Comparison of ENCODE assay signal across 8 mouse cellular contexts in genomic region chr10:80589127-80589878, GRCm38 (mm10). TPM values are rescaled to one million over a fixed set of nuclear protein-coding genes. Genes with fewer than 3 reads are reported as not detected.
DNase-seq lines count a peak whose midpoint lies in the region; ATAC-seq and TF ChIP-seq lines count a peak whose summit lies in the region.

No protein-coding gene starts in this region.

- TF ChIP-seq POLR2A in embryonic fibroblast, embryonic 13.5 days (IDR thresholded peaks at IDR 0.05; ENCODE audit: low read depth, low read length) = 0 out of 2 replicates have a peak, but pooled peaks have one; percentile 25

- H3K4me3 ChIP-seq in kidney, embryonic 14.5 days (ENCODE audit: low read length) = peak overlapping the region; percentile 97
- H3K4me3 ChIP-seq in E14TG2a.4 (replicated peaks; ENCODE audit: low read length) = peak overlapping the region; percentile 93
- H3K4me3 ChIP-seq in embryonic fibroblast, embryonic 13.5 days (ENCODE audit: insufficient read depth, low read length) = peak overlapping the region; percentile 88
- peak overlapping the region; percentile 92 for H3K4me3 ChIP-seq in limb, embryonic 12.5 days (replicated peaks)

- peaks cover 14% of the 10 kb centered on the region; the same call in 1 of the 2 replicates for H3K4me1 ChIP-seq in kidney, embryonic 14.5 days (ENCODE audit: control insufficient read depth, insufficient read depth, low read length)
- H3K4me1 ChIP-seq in E14TG2a.4 (replicated peaks; ENCODE audit: low read depth, low read length) = peaks cover 67% of the 10 kb centered on the region
- 0 out of 2 replicates have a peak, but pooled peaks cover 2% of the 10 kb centered on the region for H3K4me1 ChIP-seq in embryonic fibroblast, embryonic 13.5 days (ENCODE audit: control insufficient read depth, insufficient read depth, low read length)
- peaks cover 30% of the 10 kb centered on the region for H3K4me1 ChIP-seq in limb, embryonic 12.5 days (replicated peaks)

- WGBS in kidney, embryonic 14.5 days = 16% methylated on average over 12 of the region's 12 CpGs
- WGBS in limb, embryonic 12.5 days = 18% methylated on average over 12 of the region's 12 CpGs

- no peaks in the 10 kb centered on the region for H3K27me3 ChIP-seq in kidney, embryonic 14.5 days (ENCODE audit: control insufficient read depth, insufficient read depth, low read length)
- H3K27me3 ChIP-seq in E14TG2a.4 (ENCODE audit: insufficient read depth, low read length) = no peaks in the 10 kb centered on the region
- H3K27me3 ChIP-seq in limb, embryonic 12.5 days = no peaks in the 10 kb centered on the region

- H3K27ac ChIP-seq in kidney, embryonic 14.5 days (ENCODE audit: low read depth, low read length) = peak overlapping the region; percentile 24
- no peak overlapping the region for H3K27ac ChIP-seq in embryonic fibroblast, embryonic 13.5 days (ENCODE audit: insufficient read depth, low read length)
- H3K27ac ChIP-seq in limb, embryonic 12.5 days = peak overlapping the region; percentile 62; the same call in 1 of the 2 replicates

- DNase-seq in kidney, adult 9 months = no peak
- DNase-seq in embryo, embryonic 10.5 days (ENCODE audit: low spot score) = no peak
- DNase-seq in right cerebral cortex, postnatal 36 days (ENCODE audit: low spot score in 2 of 2) = no peak

- no peaks in the 10 kb centered on the region for H3K9me3 ChIP-seq in kidney, embryonic 14.5 days (ENCODE audit: control insufficient read depth, low read length)
- H3K9me3 ChIP-seq in E14TG2a.4 (ENCODE audit: low read length) = no peaks in the 10 kb centered on the region
- no peaks in the 10 kb centered on the region for H3K9me3 ChIP-seq in limb, embryonic 12.5 days

- ATAC-seq in kidney, embryonic 14.5 days (ENCODE audit: low FRiP score, low TSS enrichment) = no peak; the same call in 1 of the 2 replicates
- ATAC-seq in limb, embryonic 12.5 days (ENCODE audit: insufficient number of reproducible peaks, insufficient read depth, low FRiP score, low TSS enrichment, low read depth) = no peak
- ATAC-seq in neutrophil, adult 5-6 weeks (ENCODE audit: extremely low read depth, insufficient number of reproducible peaks, low FRiP score, poor library complexity, severe bottlenecking) = peak; percentile 5; the same call in 1 of the 2 replicates

- H3K4me2 ChIP-seq in kidney, embryonic 14.5 days (replicated peaks; ENCODE audit: low read depth, low read length) = peak overlapping the region; percentile 97
- H3K4me2 ChIP-seq in limb, embryonic 12.5 days = peak overlapping the region; percentile 99

- H3K9ac ChIP-seq in kidney, embryonic 14.5 days (ENCODE audit: low read depth, low read length) = peak overlapping the region; percentile 94
- peak overlapping the region; percentile 86 for H3K9ac ChIP-seq in limb, embryonic 12.5 days (replicated peaks)

- peaks cover 20% of the 10 kb centered on the region for H3K36me3 ChIP-seq in kidney, embryonic 14.5 days (ENCODE audit: control insufficient read depth, insufficient read depth, low read length)
- H3K36me3 ChIP-seq in E14TG2a.4 (ENCODE audit: insufficient read depth, low read length) = peaks cover 21% of the 10 kb centered on the region
- peaks cover 28% of the 10 kb centered on the region for H3K36me3 ChIP-seq in limb, embryonic 12.5 days

- TF ChIP-seq CTCF in E14TG2a.4 (conservative IDR thresholded peaks at IDR 0.05; ENCODE audit: low read length) = no peak
- TF ChIP-seq CTCF in embryonic fibroblast, embryonic 13.5 days (IDR thresholded peaks at IDR 0.05; ENCODE audit: borderline replicate concordance, insufficient read depth, low read length) = no peak

RNA-seq across cellular contexts. Expression of gene Abhd17a, which starts 0.8 kb away (rescaled TPM):
- 125 and 130 TPM in 2 replicates for polyA plus RNA-seq in kidney, embryonic 14.5 days (2014; fragmentation: Nextera tagmentation; extraction: Ambion mirVana)
- polyA plus RNA-seq in embryonic fibroblast, embryonic 13.5 days (2011; ENCODE audit: insufficient read length, low read depth, missing spikeins) = 42.1 and 58.7 TPM in 2 replicates
- 108 and 110 TPM in 2 replicates for polyA plus RNA-seq in limb, embryonic 12.5 days (2016; fragmentation: Nextera tagmentation; extraction: Ambion mirVana)
- 26.4 and 33.0 TPM in 2 replicates for total RNA-seq in neutrophil, adult 5-6 weeks (2017)

RNA-seq across cellular contexts. Expression of gene Klf16, which starts 12.2 kb away (rescaled TPM):
- 10.1 and 10.2 TPM in 2 replicates for polyA plus RNA-seq in kidney, embryonic 14.5 days (2014; fragmentation: Nextera tagmentation; extraction: Ambion mirVana)
- 15.5 and 15.9 TPM in 2 replicates for polyA plus RNA-seq in embryonic fibroblast, embryonic 13.5 days (2011; ENCODE audit: insufficient read length, low read depth, missing spikeins)
- polyA plus RNA-seq in limb, embryonic 12.5 days (2016; fragmentation: Nextera tagmentation; extraction: Ambion mirVana) = 12.1 and 12.4 TPM in 2 replicates
- total RNA-seq in neutrophil, adult 5-6 weeks (2017) = 6.5 and 8.0 TPM in 2 replicates

RNA-seq across cellular contexts. Expression of gene Scamp4, which starts 13.4 kb away (rescaled TPM):
- 88.5 and 103 TPM in 2 replicates for polyA plus RNA-seq in kidney, embryonic 14.5 days (2014; fragmentation: Nextera tagmentation; extraction: Ambion mirVana)
- polyA plus RNA-seq in embryonic fibroblast, embryonic 13.5 days (2011; ENCODE audit: insufficient read length, low read depth, missing spikeins) = 57.3 and 62.2 TPM in 2 replicates
- polyA plus RNA-seq in limb, embryonic 12.5 days (2016; fragmentation: Nextera tagmentation; extraction: Ambion mirVana) = 62.1 and 66.0 TPM in 2 replicates
- total RNA-seq in neutrophil, adult 5-6 weeks (2017) = 11.2 and 13.3 TPM in 2 replicates

RNA-seq across cellular contexts. Expression of gene Adat3, which starts 13.4 kb away (rescaled TPM):
- 8.0 and 8.8 TPM in 2 replicates for polyA plus RNA-seq in kidney, embryonic 14.5 days (2014; fragmentation: Nextera tagmentation; extraction: Ambion mirVana)
- polyA plus RNA-seq in embryonic fibroblast, embryonic 13.5 days (2011; ENCODE audit: insufficient read length, low read depth, missing spikeins) = 1.4 and 2.9 TPM in 2 replicates
- polyA plus RNA-seq in limb, embryonic 12.5 days (2016; fragmentation: Nextera tagmentation; extraction: Ambion mirVana) = 6.1 and 9.9 TPM in 2 replicates
- not detected in 2 replicates for total RNA-seq in neutrophil, adult 5-6 weeks (2017)

RNA-seq across cellular contexts. Expression of gene Gm49322, which starts 16.5 kb away (rescaled TPM):
- polyA plus RNA-seq in kidney, embryonic 14.5 days (2014; fragmentation: Nextera tagmentation; extraction: Ambion mirVana) = 1.9 and 2.5 TPM in 2 replicates
- 0.63 and 0.91 TPM in 2 replicates for polyA plus RNA-seq in embryonic fibroblast, embryonic 13.5 days (2011; ENCODE audit: insufficient read length, low read depth, missing spikeins)
- polyA plus RNA-seq in limb, embryonic 12.5 days (2016; fragmentation: Nextera tagmentation; extraction: Ambion mirVana) = 4.9 and 6.1 TPM in 2 replicates
- 0.74 and 1.3 TPM in 2 replicates for total RNA-seq in neutrophil, adult 5-6 weeks (2017)
